Mouse (Mus musculus): ENCODE data around the gene Thumpd3.
A peak's percentile ranks its signal among the peaks of the same experiment; 100 is the strongest.

Thumpd3 gene

GRCm38 (mm10) chr6:113036463-113037175, 9.4 kb upstream of the Thumpd3 start:
- no peak for DNase-seq (ENCODE audit: low spot score in 2 of 2)

DNA sequence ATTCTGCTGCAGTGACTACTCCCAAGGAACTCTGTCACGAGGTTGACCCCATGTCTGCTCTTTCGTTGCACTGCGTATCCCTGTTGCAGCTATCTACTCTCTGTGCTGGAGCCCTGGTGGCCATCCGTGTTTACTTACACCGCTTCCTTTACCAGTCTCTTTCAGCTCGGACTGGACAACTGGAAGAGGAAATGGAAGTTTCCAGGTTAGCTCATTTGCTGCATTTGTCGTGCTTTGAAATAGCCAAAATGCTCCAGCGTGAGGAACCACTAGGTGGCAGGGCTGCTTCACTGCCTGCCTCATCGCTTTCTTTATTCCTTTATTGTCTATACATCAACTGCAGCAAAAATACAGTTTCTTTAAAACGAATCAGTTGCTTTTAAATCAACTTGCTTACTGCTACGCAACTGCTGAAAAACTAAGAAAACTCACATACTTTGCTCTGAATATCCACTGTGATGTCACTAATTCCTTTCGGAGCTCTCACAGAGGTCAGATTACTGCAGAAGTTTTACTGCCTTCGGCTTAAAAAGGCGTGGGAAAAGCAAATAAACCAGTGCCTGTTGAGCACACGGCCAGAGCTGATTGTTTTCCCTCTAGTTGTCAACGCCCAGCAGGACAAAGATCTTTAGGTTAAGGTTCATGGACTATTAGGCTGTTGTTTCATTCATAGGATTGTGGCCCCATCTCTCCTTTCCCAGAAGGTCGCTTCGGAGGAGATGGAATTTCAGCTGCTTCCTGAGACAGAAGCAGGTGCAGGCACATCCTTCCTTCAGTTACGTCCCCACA, 7.9 kb upstream of the Thumpd3 start:
- DNase-seq (ENCODE audit: low spot score in 2 of 2): peak in 1 of 2 experiments; percentile 67

- no peak for DNase-seq (ENCODE audit: low spot score in 2 of 2)
Observed at GRCm38 (mm10) chr6:113038735-113039058, 7.3 kb upstream of the Thumpd3 start.

- no peak for DNase-seq (ENCODE audit: low spot score in 2 of 2)
Observed at GRCm38 (mm10) chr6:113040319-113040718, 5.7 kb upstream of the Thumpd3 start.

DNA sequence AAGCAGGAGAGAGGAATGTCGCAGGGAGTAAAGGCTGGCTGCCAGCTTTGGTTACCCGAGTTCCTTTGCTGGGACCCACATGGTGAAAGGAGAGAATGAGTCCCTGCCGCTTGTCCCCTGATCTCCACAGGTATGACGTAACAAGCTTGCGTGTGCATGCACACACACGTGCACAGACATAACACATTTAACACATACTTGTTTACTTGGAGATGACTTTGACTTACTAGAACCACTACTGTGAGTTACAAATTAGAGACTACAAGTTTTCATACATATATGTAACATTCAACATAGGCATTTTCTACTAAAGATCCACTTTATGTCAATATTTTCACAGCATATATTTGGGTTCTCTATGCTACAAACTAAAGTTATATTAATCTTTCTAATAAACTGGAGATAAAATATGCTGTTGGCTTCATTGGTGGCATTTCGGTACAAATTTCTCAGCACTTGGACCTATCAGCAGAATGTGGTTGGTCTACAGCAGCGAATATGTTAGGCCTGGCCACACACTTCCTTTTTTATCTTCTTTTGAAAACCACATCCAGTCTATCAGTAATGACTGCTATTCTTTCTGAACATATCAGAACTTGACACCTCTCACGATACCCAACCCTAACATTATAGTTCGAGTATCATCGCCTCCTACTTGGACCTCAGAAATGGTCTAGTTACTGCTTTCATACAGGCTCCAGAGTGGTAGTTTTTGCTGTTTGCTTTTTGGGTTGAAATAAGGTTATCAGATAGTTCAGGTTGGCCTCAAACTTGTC, 4.6 kb upstream of the Thumpd3 start:
- no peak for DNase-seq (ENCODE audit: low spot score in 2 of 2)

DNA sequence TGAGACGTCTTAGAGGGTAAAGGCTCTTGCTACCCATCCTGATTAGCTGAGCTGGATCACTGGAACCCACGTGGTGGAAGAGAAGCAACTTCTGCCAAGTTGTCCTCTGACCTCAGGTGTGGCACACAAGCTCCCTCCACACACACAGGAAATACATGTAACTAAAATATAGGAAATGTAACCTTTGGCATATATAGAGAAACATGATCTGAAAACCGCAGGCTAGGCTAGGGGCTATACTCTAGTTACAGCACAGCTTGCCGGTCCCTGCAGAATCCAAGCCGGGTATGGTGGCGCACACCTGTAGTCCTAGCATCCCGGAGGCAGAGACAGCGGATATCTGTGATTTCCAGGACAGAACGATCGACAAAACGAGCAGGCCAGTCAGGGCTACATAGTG, 450 bp upstream of the Thumpd3 start:
- DNase-seq (ENCODE audit: low spot score in 2 of 2): no peak

GRCm38 (mm10) chr6:113047016-113047746, 1.2 kb downstream of the Thumpd3 start:
- DNase-seq (ENCODE audit: low spot score in 2 of 2): no peak

DNA sequence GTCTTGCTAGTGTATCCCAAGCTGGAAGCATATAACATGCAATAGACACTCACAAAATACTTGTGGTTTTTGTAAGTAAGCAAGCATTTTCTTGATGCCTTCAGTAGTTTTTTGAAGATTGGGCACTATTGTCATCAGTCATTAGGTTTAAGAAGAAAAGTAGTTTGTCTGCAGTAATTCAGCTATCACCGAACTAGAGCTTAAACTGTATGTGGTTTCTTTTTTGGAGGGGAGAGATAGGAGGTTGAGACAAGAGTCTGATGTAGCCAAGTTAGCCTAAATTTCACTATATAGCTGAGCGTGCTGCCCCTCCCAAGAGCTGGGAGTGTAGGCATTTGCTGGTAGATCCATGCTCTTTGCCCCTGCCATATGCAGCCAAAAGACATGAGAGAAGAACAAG, 2.3 kb downstream of the Thumpd3 start:
- no peak for DNase-seq (ENCODE audit: low spot score in 2 of 2)

DNA sequence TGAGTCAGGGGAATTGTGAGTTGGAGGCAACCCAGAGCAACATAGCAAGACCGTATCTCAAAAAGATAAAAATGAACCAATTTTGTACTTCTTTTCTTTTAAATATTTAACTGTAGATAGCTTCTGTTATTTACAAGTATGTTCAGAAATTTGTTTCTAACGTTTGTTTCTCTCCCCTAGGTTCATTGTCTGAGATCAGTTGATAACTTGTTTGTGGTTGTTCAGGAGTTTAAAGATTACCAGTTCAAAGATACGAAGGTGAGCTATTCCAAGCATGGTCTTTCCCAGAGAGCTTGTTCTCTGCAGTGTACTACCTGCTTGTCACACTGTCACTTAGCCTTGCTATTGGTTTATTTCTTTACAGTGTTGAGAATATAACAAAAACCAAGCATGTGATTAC, 3.1 kb downstream of the Thumpd3 start:
- no peak for DNase-seq (ENCODE audit: low spot score in 2 of 2)

- no peak for DNase-seq (ENCODE audit: low spot score in 2 of 2)
Observed at GRCm38 (mm10) chr6:113052972-113053371, 6.9 kb downstream of the Thumpd3 start.

DNA sequence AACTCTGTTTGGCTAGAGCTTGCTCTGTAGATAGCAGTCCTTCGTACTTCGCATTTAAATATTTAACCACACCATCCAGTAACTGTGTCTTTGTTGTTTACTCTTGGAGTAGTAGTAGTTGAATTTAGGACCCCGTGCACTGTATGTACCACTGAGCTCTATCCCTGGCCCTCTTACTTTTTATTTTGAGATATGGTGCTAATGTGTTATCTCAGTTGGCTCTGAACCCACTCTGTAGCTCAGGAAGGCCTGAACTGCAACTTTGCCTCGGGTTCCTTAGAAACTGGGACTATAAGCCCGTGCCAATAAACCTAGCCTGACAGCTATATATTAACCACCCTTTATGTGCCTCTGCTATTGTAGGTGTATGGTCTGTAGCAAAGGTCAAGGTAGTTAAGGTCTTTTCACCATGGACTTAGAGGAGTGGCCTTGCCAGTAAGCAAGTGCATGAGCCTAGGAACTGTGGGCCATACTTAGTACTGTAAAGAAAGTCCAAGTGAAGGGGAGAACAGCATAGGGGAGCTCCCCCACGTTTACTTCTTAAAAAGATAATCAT, 8.6 kb downstream of the Thumpd3 start:
- no peak for DNase-seq (ENCODE audit: low spot score in 2 of 2)

DNA sequence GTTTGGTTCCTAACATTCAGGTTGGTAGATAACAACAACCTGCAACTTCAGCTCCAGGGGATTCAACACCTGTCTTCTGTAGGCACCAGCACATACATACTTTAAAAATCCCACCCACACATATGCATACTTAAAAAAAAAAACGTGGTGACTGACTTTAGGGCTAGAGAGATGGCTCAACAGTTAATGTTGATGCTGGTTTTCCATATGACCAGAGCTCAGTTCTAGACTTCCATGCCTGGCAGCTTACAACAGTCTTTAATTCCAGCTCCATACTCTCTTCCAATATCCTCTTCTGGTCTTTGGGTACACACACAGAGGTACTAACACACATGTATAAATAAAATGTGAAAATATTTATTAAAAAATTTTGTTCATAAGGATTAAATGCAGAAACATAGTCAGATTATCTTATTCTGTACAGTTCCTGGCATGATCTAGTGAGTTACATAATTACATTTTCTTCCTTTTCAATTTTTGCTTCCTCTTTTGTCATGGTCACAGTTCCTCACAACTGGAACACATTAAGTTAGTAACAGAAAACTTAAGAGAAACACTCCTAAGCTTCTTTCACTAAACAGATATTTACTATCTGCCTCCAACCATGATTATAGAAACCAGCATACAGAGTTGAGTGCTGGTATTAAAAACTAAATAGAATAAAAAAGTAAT, 15.0 kb downstream of the Thumpd3 start:
- DNase-seq (ENCODE audit: low spot score in 2 of 2): no peak

- no peak for DNase-seq (ENCODE audit: low spot score in 2 of 2)
Observed at GRCm38 (mm10) chr6:113062253-113062652, 16.2 kb downstream of the Thumpd3 start.

DNA sequence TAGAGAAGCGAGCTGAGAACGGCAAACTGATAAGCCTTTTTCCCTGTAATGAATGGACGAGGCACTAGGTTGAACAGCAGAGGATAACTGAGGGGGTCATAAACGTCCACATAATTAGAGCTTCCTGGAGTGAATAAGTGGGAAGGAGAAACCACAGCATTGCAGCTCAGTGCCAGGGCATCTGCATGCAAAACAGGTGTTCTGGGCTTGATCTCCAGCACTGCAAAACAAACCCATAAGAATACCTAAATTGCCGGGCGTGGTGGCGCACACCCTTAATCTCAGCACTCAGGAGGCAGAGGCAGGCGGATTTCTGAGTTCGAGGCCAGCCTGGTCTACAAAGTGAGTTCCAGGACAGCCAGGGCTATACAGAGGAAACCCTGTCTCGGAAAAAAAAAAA, 17.3 kb downstream of the Thumpd3 start:
- no peak for DNase-seq (ENCODE audit: low spot score in 2 of 2)

DNA sequence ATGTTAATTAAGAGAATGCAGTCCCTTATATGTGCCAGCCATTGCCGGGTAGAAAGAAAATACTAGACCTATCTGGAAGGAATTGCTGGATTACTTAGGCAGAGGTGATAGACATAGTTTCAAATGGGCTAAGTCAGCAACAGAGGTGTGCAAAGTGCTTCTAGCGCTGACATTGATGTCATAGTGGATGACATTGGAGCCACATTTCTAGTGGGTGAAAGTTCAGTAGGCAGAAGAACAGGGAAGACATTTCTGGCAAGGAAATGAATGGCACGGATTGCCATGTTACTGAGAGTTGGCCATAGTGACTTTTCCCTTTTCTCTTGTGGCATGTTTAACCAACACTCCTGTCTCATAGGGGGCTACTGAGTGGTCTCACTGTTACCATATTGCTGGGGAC, 19.2 kb downstream of the Thumpd3 start:
- no peak for DNase-seq (ENCODE audit: low spot score in 2 of 2)

GRCm38 (mm10) chr6:113069154-113069553, 23.1 kb downstream of the Thumpd3 start:
- no peak for DNase-seq (ENCODE audit: low spot score in 2 of 2)

DNA sequence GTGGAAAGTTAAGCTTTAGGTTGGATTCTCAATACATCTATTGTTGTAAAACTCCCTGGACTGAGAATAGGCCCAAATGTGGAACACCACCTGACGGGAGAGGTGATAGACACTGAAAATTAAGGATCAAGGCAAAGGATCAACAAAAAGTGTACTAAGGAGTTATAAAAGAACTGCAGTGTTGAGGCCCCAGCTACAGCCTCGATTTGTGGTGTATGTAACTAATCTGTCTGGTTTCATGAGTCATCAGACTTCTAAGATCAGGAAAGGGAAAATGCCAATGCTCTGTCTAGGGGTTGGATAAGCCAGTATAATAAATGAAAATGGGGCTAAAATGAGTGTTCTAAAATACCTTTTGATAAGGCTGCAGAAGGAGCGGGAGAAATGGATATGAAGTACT, 29.2 kb downstream of the Thumpd3 start:
- DNase-seq (ENCODE audit: low spot score in 2 of 2): no peak

GRCm38 (mm10) chr6:113076012-113076685, 30.1 kb downstream of the Thumpd3 start:
- DNase-seq (ENCODE audit: low spot score in 2 of 2): peak; percentile 83 to 88

DNA sequence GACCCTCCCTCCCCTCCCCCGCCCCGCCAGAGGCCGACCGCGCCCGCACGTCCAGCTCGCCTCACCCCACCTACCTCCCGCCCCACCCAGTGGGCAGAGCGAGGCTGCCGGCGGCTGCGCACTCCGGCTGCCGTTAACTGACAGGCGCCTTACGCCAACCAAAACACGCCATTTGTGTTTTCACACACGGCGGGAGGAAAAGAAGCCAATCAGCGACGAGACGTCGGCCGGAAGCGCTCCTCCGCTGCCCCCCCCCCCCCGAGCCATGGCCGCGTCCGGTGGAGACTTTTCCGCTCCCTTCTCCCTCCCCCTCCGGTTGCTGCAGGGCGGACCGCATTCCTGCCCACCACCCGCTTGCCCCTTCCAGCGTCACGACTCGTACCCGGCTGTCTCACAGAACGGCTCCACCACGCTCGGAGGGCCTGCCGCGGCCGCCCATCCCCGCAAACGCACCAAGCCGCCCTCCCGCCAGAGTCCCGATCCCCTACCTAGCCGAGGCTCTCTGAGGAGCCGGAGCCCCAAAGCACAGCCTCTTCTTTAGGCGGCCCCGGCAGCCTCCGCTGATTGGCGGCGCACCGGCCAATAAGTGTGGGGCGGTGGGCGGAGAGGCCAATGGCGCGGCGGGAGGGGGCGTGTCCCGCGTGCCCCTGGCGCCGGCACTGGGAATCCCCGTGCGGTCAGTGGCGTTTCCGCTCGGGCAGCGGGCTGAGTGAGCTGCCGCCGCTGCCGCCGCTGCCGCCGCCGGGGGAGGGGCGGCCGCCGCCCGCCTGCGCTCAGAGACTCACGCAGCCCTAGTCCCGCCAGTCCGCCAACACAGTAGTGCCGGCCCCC, 30.9 kb downstream of the Thumpd3 start, which contains the start of gene Setd5:
TSS of gene Setd5 (plus strand) at position 680 of the 831 bp plus-strand sequence.
- DNase-seq (ENCODE audit: low spot score in 2 of 2): peak; percentile 96

Measured in frontal cortex, postnatal 14 days (tissue).